Mouse (Mus musculus) heart, embryonic 16.5 days (tissue): ENCODE results near the gene Kdm4a. TPM values are rescaled to one million over a fixed set of nuclear protein-coding genes. Genes with fewer than 3 reads are reported as not detected.
A peak's percentile ranks its signal among the peaks of the same experiment; 100 is the strongest.

Experiments
- ATAC-seq: fragments of 200-750 bp; cut with Nextera tagmentation; replicated peaks from 2 replicates; pipeline ENCODE4 v1.8.0; 2017; ENCODE audit warnings: moderate number of reproducible peaks; ENCODE audit not compliant: insufficient read depth, low FRiP score; ENCODE audit errors: extremely low read depth
- H3K27ac ChIP-seq: fragments of 300-500 bp; sonication (generic); 2 replicates; pipeline ENCODE4 v1.5.1; 2014; ENCODE audit warnings: mild to moderate bottlenecking, low read length, control low read depth, moderate library complexity
- H3K27me3 ChIP-seq: fragments of 300-500 bp; sonication (generic); 2 replicates; pipeline ENCODE4 v1.6.1; 2014; ENCODE audit warnings: low read length, mixed read lengths; ENCODE audit not compliant: control insufficient read depth, insufficient read depth
- H3K36me3 ChIP-seq: fragments of 300-500 bp; sonication (generic); 2 replicates; pipeline ENCODE4 v1.6.1; 2014; ENCODE audit not compliant: control insufficient read depth, insufficient read depth
- H3K4me1 ChIP-seq: fragments of 300-500 bp; sonication (generic); 2 replicates; pipeline ENCODE4 v1.6.1; 2014; ENCODE audit warnings: low read length, mixed read lengths; ENCODE audit not compliant: control insufficient read depth, insufficient read depth
- H3K4me2 ChIP-seq: fragments of 300-500 bp; sonication (generic); 2 replicates; pipeline ENCODE4 v1.6.1; 2014; ENCODE audit warnings: low read depth, mild to moderate bottlenecking, control low read depth, low read length
- H3K4me3 ChIP-seq: fragments of 300-500 bp; sonication (generic); 2 replicates; pipeline ENCODE4 v1.5.1; 2014; ENCODE audit warnings: mild to moderate bottlenecking, control low read depth, low read length
- H3K9ac ChIP-seq: fragments of 300-500 bp; sonication (generic); 2 replicates; pipeline ENCODE4 v1.6.1; 2014; ENCODE audit warnings: low read length, control low read depth
- H3K9me3 ChIP-seq: fragments of 300-500 bp; sonication (generic); replicated peaks from 2 replicates; pipeline ENCODE4 v1.6.1; 2016; ENCODE audit warnings: low read length; ENCODE audit not compliant: control insufficient read depth
- WGBS: fragments of 180-500 bp; shearing (Covaris S2); extraction: QIAGEN DNeasy Blood & Tissue Kit; methylation state at CpG from one replicate; pipeline ENCODE4 v1.1.7; 2014; 5-methylcytosine and 5-hydroxymethylcytosine counted together
- polyA plus RNA-seq: library from polyadenylated mRNA; unstranded; fragments of >200 nt; fragmentation: Nextera tagmentation; extraction: Ambion mirVana; gene quantifications from 2 replicates; pipeline ENCODE4 v1.2.1, GENCODE M21; 2015

Gene Kdm4a
- polyA plus RNA-seq, 1 experiment from 2014 or later: 19.0 TPM

- no peaks in the 10 kb centered on the region for H3K9me3 ChIP-seq
- no peak overlapping the region for H3K27ac ChIP-seq
- WGBS: 93% methylated on average over 1 of the region's 1 CpGs
- H3K4me1 ChIP-seq: no peaks in the 10 kb centered on the region
- no peak overlapping the region for H3K9ac ChIP-seq
- no peak overlapping the region for H3K4me2 ChIP-seq
- no peak for ATAC-seq
- no peak overlapping the region for H3K4me3 ChIP-seq
- H3K27me3 ChIP-seq: no peaks in the 10 kb centered on the region
- H3K36me3 ChIP-seq: peaks cover 43% of the 10 kb centered on the region
These were observed 35.0 kb upstream of the Kdm4a start for GRCm38 (mm10) chr4:118214891-118215290.

- H3K9ac ChIP-seq: no peak overlapping the region
- no peaks in the 10 kb centered on the region for H3K4me1 ChIP-seq
- no peak for ATAC-seq
- H3K36me3 ChIP-seq: peaks cover 27% of the 10 kb centered on the region
- 62% methylated on average over 10 of the region's 10 CpGs for WGBS
- H3K4me2 ChIP-seq: no peak overlapping the region
- H3K4me3 ChIP-seq: no peak overlapping the region
- H3K27ac ChIP-seq: no peak overlapping the region
- no peaks in the 10 kb centered on the region for H3K27me3 ChIP-seq
- no peaks in the 10 kb centered on the region for H3K9me3 ChIP-seq
These were observed 27.2 kb upstream of the Kdm4a start for GRCm38 (mm10) chr4:118206918-118207640.

GRCm38 (mm10) chr4:118205906-118206305, 26.1 kb upstream of the Kdm4a start:
- Histone ChIP-seq H3K9ac (no peak overlapping the region), H3K4me3 (no peak overlapping the region), H3K9me3 (no peaks in the 10 kb centered on the region), H3K27ac (no peak overlapping the region), H3K4me2 (no peak overlapping the region), H3K27me3 (no peaks in the 10 kb centered on the region), H3K36me3 (peaks cover 20% of the 10 kb centered on the region), H3K4me1 (no peaks in the 10 kb centered on the region)
- no peak for ATAC-seq
- WGBS: 94% methylated on average over 2 of the region's 2 CpGs

- WGBS: 91% methylated on average over 2 of the region's 2 CpGs
- Histone ChIP-seq H3K4me3 (no peak overlapping the region), H3K27me3 (no peaks in the 10 kb centered on the region), H3K9ac (no peak overlapping the region), H3K4me2 (no peak overlapping the region), H3K27ac (no peak overlapping the region), H3K4me1 (0 out of 2 replicates have a peak, but pooled peaks cover 4% of the 10 kb centered on the region), H3K9me3 (no peaks in the 10 kb centered on the region), H3K36me3 (no peaks in the 10 kb centered on the region)
- no peak for ATAC-seq
These were observed 19.2 kb upstream of the Kdm4a start for GRCm38 (mm10) chr4:118199093-118199492.

- Histone ChIP-seq H3K9ac (no peak overlapping the region), H3K4me2 (no peak overlapping the region), H3K4me3 (no peak overlapping the region), H3K4me1 (0 out of 2 replicates have a peak, but pooled peaks cover 4% of the 10 kb centered on the region), H3K9me3 (no peaks in the 10 kb centered on the region), H3K27ac (no peak overlapping the region), H3K36me3 (no peaks in the 10 kb centered on the region), H3K27me3 (no peaks in the 10 kb centered on the region)
- no peak for ATAC-seq
- WGBS: 84% methylated on average over 3 of the region's 3 CpGs
These were observed 18.8 kb upstream of the Kdm4a start for GRCm38 (mm10) chr4:118198606-118199005.

- Histone ChIP-seq H3K4me3 (no peak overlapping the region), H3K4me2 (no peak overlapping the region; the same call in 1 of the 2 replicates), H3K4me1 (0 out of 2 replicates have a peak, but pooled peaks cover 4% of the 10 kb centered on the region), H3K27ac (no peak overlapping the region), H3K9ac (no peak overlapping the region), H3K9me3 (no peaks in the 10 kb centered on the region), H3K27me3 (no peaks in the 10 kb centered on the region), H3K36me3 (no peaks in the 10 kb centered on the region)
- WGBS: 45% methylated on average over 10 of the region's 10 CpGs
- peak; percentile 83 for ATAC-seq
These were observed 16.3 kb upstream of the Kdm4a start for GRCm38 (mm10) chr4:118196185-118196584.

GRCm38 (mm10) chr4:118180301-118181080, 648 bp upstream of the Kdm4a start:
- H3K4me3 ChIP-seq: peak overlapping the region; percentile 88
- no peaks in the 10 kb centered on the region for H3K27me3 ChIP-seq
- H3K36me3 ChIP-seq: peaks cover 18% of the 10 kb centered on the region
- H3K4me1 ChIP-seq: peaks cover 12% of the 10 kb centered on the region
- H3K4me2 ChIP-seq: peak overlapping the region; percentile 96
- H3K9ac ChIP-seq: peak overlapping the region; percentile 85
- no peak for ATAC-seq
- WGBS: 12% methylated on average over 17 of the region's 17 CpGs
- no peaks in the 10 kb centered on the region for H3K9me3 ChIP-seq
- peak overlapping the region; percentile 100 for H3K27ac ChIP-seq

DNA sequence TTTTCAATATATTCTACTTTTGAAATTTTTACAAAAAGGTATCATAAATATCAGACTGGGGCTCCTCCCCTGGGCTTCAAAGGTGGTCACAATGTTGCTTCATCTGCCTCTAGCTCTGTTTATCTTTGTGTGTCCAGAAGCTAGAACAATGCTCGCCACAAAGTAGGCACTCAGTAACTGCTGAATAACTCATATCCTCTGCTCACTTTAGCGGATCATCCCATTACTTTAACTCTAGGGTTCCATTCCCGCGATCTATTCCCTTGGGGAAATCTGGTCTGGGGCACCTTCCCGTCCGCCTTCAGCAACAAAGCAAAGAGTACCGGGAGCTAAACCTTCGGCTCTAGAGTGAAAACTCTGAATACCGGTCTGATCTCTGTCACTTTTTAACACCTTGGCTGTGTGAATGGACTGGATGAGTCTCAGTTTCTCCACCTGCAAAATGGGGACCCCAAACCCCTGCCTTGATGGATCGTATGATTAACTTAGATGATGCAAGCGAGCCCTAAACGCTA, 834 bp downstream of the Kdm4a start:
- no peak for ATAC-seq
- H3K27ac ChIP-seq: peak overlapping the region; percentile 71
- H3K27me3 ChIP-seq: no peaks in the 10 kb centered on the region
- peak overlapping the region; percentile 93 for H3K9ac ChIP-seq
- H3K4me1 ChIP-seq: peaks cover 12% of the 10 kb centered on the region
- H3K4me3 ChIP-seq: peak overlapping the region; percentile 88
- peaks cover 33% of the 10 kb centered on the region for H3K36me3 ChIP-seq
- WGBS: under 1% methylated on average over 12 of the region's 12 CpGs
- no peaks in the 10 kb centered on the region for H3K9me3 ChIP-seq
- H3K4me2 ChIP-seq: peak overlapping the region; percentile 78

- 92% methylated on average over 12 of the region's 12 CpGs for WGBS
- Histone ChIP-seq H3K9me3 (no peaks in the 10 kb centered on the region), H3K4me2 (no peak overlapping the region), H3K4me1 (no peaks in the 10 kb centered on the region), H3K27ac (no peak overlapping the region), H3K9ac (no peak overlapping the region), H3K27me3 (no peaks in the 10 kb centered on the region), H3K36me3 (peaks cover 88% of the 10 kb centered on the region), H3K4me3 (no peak overlapping the region)
- no peak for ATAC-seq
These were observed 7.4 kb downstream of the Kdm4a start for GRCm38 (mm10) chr4:118172461-118172860.
